Mouse (Mus musculus) embryo, embryonic 11 days (tissue): ENCODE results near the gene Arhgef12.

Source experiments
- DNase-seq: peaks from one replicate; pipeline ENCODE4 v3.0.0-alpha.2; 2015

The Arhgef12 gene

GRCm38 (mm10) chr9:43071741-43072140, 35.3 kb downstream of the Arhgef12 start:
- no peak for DNase-seq

GRCm38 (mm10) chr9:43071176-43071575, 35.9 kb downstream of the Arhgef12 start:
- peak; percentile 17 for DNase-seq

- no peak for DNase-seq
Observed at GRCm38 (mm10) chr9:43070566-43070965, 36.5 kb downstream of the Arhgef12 start.

- DNase-seq = no peak
Observed at GRCm38 (mm10) chr9:43070153-43070552, 36.9 kb downstream of the Arhgef12 start.

GRCm38 (mm10) chr9:43067896-43068295, 39.1 kb downstream of the Arhgef12 start:
- no peak for DNase-seq

- DNase-seq = no peak
Observed at GRCm38 (mm10) chr9:43065231-43065630, 41.8 kb downstream of the Arhgef12 start.

- no peak for DNase-seq
Observed at GRCm38 (mm10) chr9:43061545-43061944, 45.5 kb downstream of the Arhgef12 start.

GRCm38 (mm10) chr9:43050391-43050790, 56.6 kb downstream of the Arhgef12 start:
- DNase-seq = no peak

- DNase-seq = no peak
Observed at GRCm38 (mm10) chr9:43044481-43044880, 62.6 kb downstream of the Arhgef12 start.

GRCm38 (mm10) chr9:43038466-43038865, 68.6 kb downstream of the Arhgef12 start:
- DNase-seq = no peak

GRCm38 (mm10) chr9:43035208-43035607, 71.8 kb downstream of the Arhgef12 start:
- DNase-seq = no peak

- DNase-seq = no peak
Observed at GRCm38 (mm10) chr9:43034273-43034672, 72.8 kb downstream of the Arhgef12 start.

- DNase-seq = no peak
Observed at GRCm38 (mm10) chr9:43027757-43028156, 79.3 kb downstream of the Arhgef12 start.

GRCm38 (mm10) chr9:43021515-43022251, 85.4 kb downstream of the Arhgef12 start:
- no peak for DNase-seq

GRCm38 (mm10) chr9:43019656-43020055, 87.4 kb downstream of the Arhgef12 start:
- DNase-seq = no peak

- no peak for DNase-seq
Observed at GRCm38 (mm10) chr9:43015786-43016185, 91.3 kb downstream of the Arhgef12 start.

- DNase-seq = no peak
Observed at GRCm38 (mm10) chr9:43015366-43015765, 91.7 kb downstream of the Arhgef12 start.

GRCm38 (mm10) chr9:43014886-43015285, 92.2 kb downstream of the Arhgef12 start:
- DNase-seq = no peak

- no peak for DNase-seq
Observed at GRCm38 (mm10) chr9:43012541-43012940, 94.5 kb downstream of the Arhgef12 start.

- DNase-seq = no peak
Observed at GRCm38 (mm10) chr9:43011061-43011460, 96.0 kb downstream of the Arhgef12 start.

GRCm38 (mm10) chr9:43003881-43004280, 103.2 kb downstream of the Arhgef12 start:
- DNase-seq = no peak

- no peak for DNase-seq
Observed at GRCm38 (mm10) chr9:43003017-43003416, 104.0 kb downstream of the Arhgef12 start.

- DNase-seq = no peak
Observed at GRCm38 (mm10) chr9:43000595-43001250, 106.3 kb downstream of the Arhgef12 start.

GRCm38 (mm10) chr9:43000070-43000469, 107.0 kb downstream of the Arhgef12 start:
- peak; percentile 79 for DNase-seq
